In genomic region chr7:49778114-49778901, GRCm38 (mm10) we compare ENCODE assay signal across 7 mouse cellular contexts. TPM values are rescaled to one million over a fixed set of nuclear protein-coding genes. Genes with fewer than 3 reads are reported as not detected.
DNase-seq lines count a peak whose midpoint lies in the region; ATAC-seq and TF ChIP-seq lines count a peak whose summit lies in the region.

Prmt3 (plus strand) TSS chr7:49778346.

- peak; percentile 99 for DNase-seq in adrenal gland, postnatal 14 days
- peak; percentile 99 for DNase-seq in embryonic facial prominence, embryonic 11.5 days (ENCODE audit: low spot score)
- peak; percentile 96 to 98 for DNase-seq in heart, adult 18-20 months
- DNase-seq in kidney, adult 2 months = peak; percentile 97
- peak; percentile 89 to 98 for DNase-seq in spleen, adult 2 months (ENCODE audit: low read depth in 1 of 2, low spot score in 2 of 2)

- H3K9me3 ChIP-seq in embryonic facial prominence, embryonic 11.5 days (replicated peaks; ENCODE audit: control insufficient read depth, low read length) = no peaks in the 10 kb centered on the region
- H3K9me3 ChIP-seq in limb, embryonic 12.5 days = no peaks in the 10 kb centered on the region
- H3K9me3 ChIP-seq in midbrain, embryonic 15.5 days = no peaks in the 10 kb centered on the region

- TF ChIP-seq CTCF in kidney, adult 2 months (conservative IDR thresholded peaks at IDR 0.05; ENCODE audit: insufficient read depth, insufficient read length, low read depth, low read length) = peak; percentile 89
- TF ChIP-seq CTCF in spleen, adult 2 months (IDR thresholded peaks at IDR 0.05; ENCODE audit: extremely low read depth, insufficient read depth, insufficient read length, insufficient replicate concordance) = peak; percentile 98

- H3K27me3 ChIP-seq in embryonic facial prominence, embryonic 11.5 days (ENCODE audit: control insufficient read depth, insufficient read depth, low read length) = no peaks in the 10 kb centered on the region
- H3K27me3 ChIP-seq in kidney, adult 2 months (replicated peaks; ENCODE audit: control insufficient read depth, insufficient read depth, low read length) = no peaks in the 10 kb centered on the region
- H3K27me3 ChIP-seq in limb, embryonic 12.5 days = no peaks in the 10 kb centered on the region
- H3K27me3 ChIP-seq in midbrain, embryonic 15.5 days (replicated peaks) = no peaks in the 10 kb centered on the region
- no peaks in the 10 kb centered on the region for H3K27me3 ChIP-seq in spleen, adult 2 months (ENCODE audit: control insufficient read depth, insufficient read depth, low read length)

- peak within 1 kb of the TSS; percentile 67 for H3K4me3 ChIP-seq in embryonic facial prominence, embryonic 11.5 days (ENCODE audit: low read depth, low read length)
- H3K4me3 ChIP-seq in kidney, adult 2 months (ENCODE audit: insufficient read depth, low read depth, low read length) = peak within 1 kb of the TSS; percentile 61
- H3K4me3 ChIP-seq in limb, embryonic 12.5 days (replicated peaks) = peak within 1 kb of the TSS; percentile 74
- H3K4me3 ChIP-seq in midbrain, embryonic 15.5 days = peak within 1 kb of the TSS; percentile 74
- peak within 1 kb of the TSS; percentile 81 for H3K4me3 ChIP-seq in spleen, adult 2 months (ENCODE audit: extremely low read depth, insufficient read depth, insufficient read length)

- no peak for TF ChIP-seq POLR2A in kidney, adult 2 months (IDR thresholded peaks at IDR 0.05; ENCODE audit: low read depth, low read length)
- TF ChIP-seq POLR2A in spleen, adult 2 months (IDR thresholded peaks at IDR 0.05; ENCODE audit: low read depth, low read length) = peak; percentile 41; the same call in 1 of the 2 replicates

- H3K9ac ChIP-seq in embryonic facial prominence, embryonic 11.5 days (replicated peaks; ENCODE audit: low read length) = peak within 1 kb of the TSS; percentile 83
- H3K9ac ChIP-seq in limb, embryonic 12.5 days (replicated peaks) = peak within 1 kb of the TSS; percentile 78
- peak within 1 kb of the TSS; percentile 47 for H3K9ac ChIP-seq in midbrain, embryonic 15.5 days

- H3K27ac ChIP-seq in embryonic facial prominence, embryonic 11.5 days (replicated peaks; ENCODE audit: low read depth, low read length) = 0 out of 2 replicates have a peak within 1 kb of the TSS, but pooled peaks have one; percentile 41
- H3K27ac ChIP-seq in kidney, adult 2 months (ENCODE audit: insufficient read depth, low read depth, low read length) = 0 out of 2 replicates have a peak within 1 kb of the TSS, but pooled peaks have one; percentile 1
- H3K27ac ChIP-seq in limb, embryonic 12.5 days = peak within 1 kb of the TSS; percentile 76
- peak within 1 kb of the TSS; percentile 86 for H3K27ac ChIP-seq in midbrain, embryonic 15.5 days
- no peak within 1 kb of the TSS for H3K27ac ChIP-seq in spleen, adult 2 months (ENCODE audit: insufficient read depth, low read length)

- ATAC-seq in embryonic facial prominence, embryonic 11.5 days (replicated peaks; ENCODE audit: insufficient number of reproducible peaks, low FRiP score, low TSS enrichment, low read depth) = peak; percentile 83
- peak; percentile 93 for ATAC-seq in limb, embryonic 12.5 days (ENCODE audit: insufficient number of reproducible peaks, insufficient read depth, low FRiP score, low TSS enrichment, low read depth)
- peak; percentile 97 for ATAC-seq in midbrain, embryonic 15.5 days (replicated peaks)

- under 1% methylated on average over 76 of the region's 92 CpGs for WGBS in embryonic facial prominence, embryonic 11.5 days
- under 1% methylated on average over 91 of the region's 92 CpGs for WGBS in kidney, adult 2 months
- WGBS in limb, embryonic 12.5 days = under 1% methylated on average over 78 of the region's 92 CpGs
- WGBS in midbrain, embryonic 15.5 days = under 1% methylated on average over 84 of the region's 92 CpGs
- under 1% methylated on average over 87 of the region's 92 CpGs for WGBS in spleen, adult 2 months

- no peaks in the 10 kb centered on the region for H3K36me3 ChIP-seq in embryonic facial prominence, embryonic 11.5 days (replicated peaks; ENCODE audit: control insufficient read depth, insufficient read depth, low read depth, low read length)
- H3K36me3 ChIP-seq in kidney, adult 2 months (ENCODE audit: control insufficient read depth, insufficient read depth, low read length) = no peaks in the 10 kb centered on the region
- peaks cover 21% of the 10 kb centered on the region for H3K36me3 ChIP-seq in limb, embryonic 12.5 days
- peaks cover 6% of the 10 kb centered on the region; the same call in 1 of the 2 replicates for H3K36me3 ChIP-seq in midbrain, embryonic 15.5 days (replicated peaks)
- H3K36me3 ChIP-seq in spleen, adult 2 months (ENCODE audit: control insufficient read depth, insufficient read depth, low read length) = peaks cover 10% of the 10 kb centered on the region

- no peaks in the 10 kb centered on the region for H3K4me1 ChIP-seq in embryonic facial prominence, embryonic 11.5 days (ENCODE audit: control insufficient read depth, insufficient read depth, low read length)
- no peaks in the 10 kb centered on the region for H3K4me1 ChIP-seq in kidney, adult 2 months (ENCODE audit: control insufficient read depth, insufficient read depth, low read length)
- peaks cover 9% of the 10 kb centered on the region for H3K4me1 ChIP-seq in limb, embryonic 12.5 days (replicated peaks)
- H3K4me1 ChIP-seq in midbrain, embryonic 15.5 days = peaks cover 14% of the 10 kb centered on the region
- peaks cover 5% of the 10 kb centered on the region for H3K4me1 ChIP-seq in spleen, adult 2 months (ENCODE audit: control insufficient read depth, insufficient read depth, insufficient read length)

- H3K4me2 ChIP-seq in embryonic facial prominence, embryonic 11.5 days (ENCODE audit: low read depth, low read length) = peak within 1 kb of the TSS; percentile 90
- H3K4me2 ChIP-seq in limb, embryonic 12.5 days = peak within 1 kb of the TSS; percentile 77
- peak within 1 kb of the TSS; percentile 76 for H3K4me2 ChIP-seq in midbrain, embryonic 15.5 days

RNA-seq across cellular contexts. Expression of gene Prmt3, which starts in this region (rescaled TPM):
- 27.8 and 30.7 TPM in 2 replicates for total RNA-seq in adrenal gland, postnatal 14 days (2021)
- 63.1 and 63.8 TPM in 2 replicates for polyA plus RNA-seq in embryonic facial prominence, embryonic 11.5 days (2014; fragmentation: Nextera tagmentation; extraction: Ambion mirVana)
- total RNA-seq in heart, adult 18-20 months (2021) = 10 to 100 TPM; 15.3 to 16.0 TPM
- polyA plus RNA-seq in kidney, adult 2 months (2012; rRNA removed) = 12.1 and 14.6 TPM in 2 replicates
- polyA plus RNA-seq in limb, embryonic 12.5 days (2016; fragmentation: Nextera tagmentation; extraction: Ambion mirVana) = 55.3 and 57.7 TPM in 2 replicates
- polyA plus RNA-seq in midbrain, embryonic 15.5 days (2015; fragmentation: Nextera tagmentation; extraction: Ambion mirVana) = 46.9 and 48.3 TPM in 2 replicates
- 17.1 and 44.4 TPM in 2 replicates for polyA plus RNA-seq in spleen, adult 2 months (2012; rRNA removed)
